ENCODE assay signal across 20 mouse cellular contexts in the genomic region with DNA sequence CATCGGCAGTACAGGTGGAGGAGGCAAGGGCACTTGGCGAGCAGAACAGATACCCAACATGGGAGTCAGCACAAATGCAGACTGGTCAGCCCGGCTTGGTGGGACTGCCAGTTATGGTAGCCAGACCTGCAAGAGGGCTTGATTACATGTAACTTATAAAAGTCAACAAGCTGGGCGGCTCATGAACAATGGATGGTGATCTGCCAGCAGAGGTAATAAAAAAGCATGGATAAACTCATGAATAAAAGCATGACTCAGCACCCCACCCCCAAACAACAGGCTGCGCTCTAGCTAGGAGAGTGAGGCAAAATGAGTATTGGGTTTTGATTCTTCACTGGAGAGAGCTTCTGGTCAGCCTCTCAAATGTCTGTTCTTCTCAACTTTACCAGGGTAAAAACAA. TPM values are rescaled to one million over a fixed set of nuclear protein-coding genes. Genes with fewer than 3 reads are reported as not detected.
A peak's percentile ranks its signal among the peaks of the same experiment; 100 is the strongest.
DNase-seq lines count a peak whose midpoint lies in the region; ATAC-seq and TF ChIP-seq lines count a peak whose summit lies in the region.
"Had no signal": no experiment of that assay in that cellular context is flagged by ENCODE, and none has a peak within 500 bp of the region (broad histone marks: within the 10 kb centered on the region; RNA-seq: fewer than 3 reads in every experiment).

No protein-coding gene starts in this region.

- TF ChIP-seq RAD21 in MEL (IDR thresholded peaks at IDR 0.05; ENCODE audit: low read depth, low read length): no peak

- DNase-seq in heart, adult 8-10 months (ENCODE audit: low spot score): no peak
- no peak for DNase-seq in lung, embryonic 14.5 days
- no peak for DNase-seq in lung, adult 2 months
- no peak for DNase-seq in MEL (ENCODE audit: low read depth, low spot score)
- DNase-seq in spleen, adult 18-20 months: no peak
- DNase-seq: cerebellum, adult 2 months; gastrocnemius, postnatal 14 days; heart, postnatal 4 days; kidney, adult 9 months; right cerebral cortex, postnatal 25 days; thymus, postnatal 25 days had no signal

- H3K9ac ChIP-seq in heart, embryonic 14.5 days (ENCODE audit: low read length): 0 out of 2 replicates have a peak overlapping the region, but pooled peaks have one; percentile 4
- no peak overlapping the region for H3K9ac ChIP-seq in lung, embryonic 14.5 days
- no peak overlapping the region for H3K9ac ChIP-seq in MEL (ENCODE audit: control insufficient read depth, low read depth, low read length, poor library complexity, severe bottlenecking)
- H3K9ac ChIP-seq in stomach, embryonic 14.5 days (replicated peaks; ENCODE audit: low read depth, low read length): no peak overlapping the region
- H3K9ac ChIP-seq: forebrain, embryonic 12.5 days; limb, embryonic 12.5 days; liver, embryonic 14.5 days; midbrain, embryonic 15.5 days had no signal

- H3K79me2 ChIP-seq in MEL (ENCODE audit: control insufficient read depth, insufficient read depth, low read length, poor library complexity): peaks cover 11% of the 10 kb centered on the region

- no peak overlapping the region for H3K4me3 ChIP-seq in heart, embryonic 14.5 days (ENCODE audit: control insufficient read depth in 1 of 2, insufficient read depth in 1 of 2, low read depth in 1 of 2, low read length in 2 of 2)
- H3K4me3 ChIP-seq in lung, embryonic 14.5 days (ENCODE audit: low read depth, low read length): no peak overlapping the region
- no peak overlapping the region for H3K4me3 ChIP-seq in lung, adult 2 months (replicated peaks; ENCODE audit: extremely low read depth, low read depth, low read length)
- H3K4me3 ChIP-seq in MEL (ENCODE audit: control insufficient read depth in 1 of 2, insufficient read depth in 1 of 2, low read depth in 2 of 2, low read length in 2 of 2): no peak overlapping the region
- H3K4me3 ChIP-seq in stomach, embryonic 14.5 days (ENCODE audit: low read depth, low read length): no peak overlapping the region
- H3K4me3 ChIP-seq: embryonic facial prominence, embryonic 10.5 days; forebrain, embryonic 12.5 days; limb, embryonic 12.5 days; midbrain, embryonic 15.5 days had no signal

- no peak overlapping the region for H3K4me2 ChIP-seq in heart, embryonic 14.5 days (ENCODE audit: low read length)
- H3K4me2 ChIP-seq in lung, embryonic 14.5 days: no peak overlapping the region
- no peak overlapping the region for H3K4me2 ChIP-seq in stomach, embryonic 14.5 days (replicated peaks; ENCODE audit: low read depth, low read length)
- H3K4me2 ChIP-seq: forebrain, embryonic 12.5 days; limb, embryonic 12.5 days; midbrain, embryonic 15.5 days had no signal

- no peak for ATAC-seq in heart, embryonic 14.5 days (ENCODE audit: insufficient number of reproducible peaks, insufficient read depth, low FRiP score, low read depth)
- ATAC-seq in lung, embryonic 14.5 days (ENCODE audit: insufficient read depth): no peak
- ATAC-seq in stomach, embryonic 14.5 days (ENCODE audit: insufficient number of reproducible peaks, insufficient read depth, low FRiP score, low read depth): no peak
- ATAC-seq in activated CD4-positive, CD25-positive, alpha-beta regulatory T cell, adult 4 months: no peak
- ATAC-seq: hindbrain, postnatal 0 days; midbrain, embryonic 15.5 days had no signal

- peaks cover 38% of the 10 kb centered on the region for H3K36me3 ChIP-seq in heart, embryonic 14.5 days (ENCODE audit: control insufficient read depth, insufficient read depth, low read length)
- H3K36me3 ChIP-seq in lung, embryonic 14.5 days (ENCODE audit: insufficient read depth): 0 out of 2 replicates have a peak, but pooled peaks cover 3% of the 10 kb centered on the region
- H3K36me3 ChIP-seq in MEL (ENCODE audit: control insufficient read depth in 1 of 2, insufficient read depth in 2 of 2, low read length in 2 of 2): peaks cover 0 to 27% of the 10 kb centered on the region in 2 experiments; a peak in 2 of 4 replicates
- no peaks in the 10 kb centered on the region for H3K36me3 ChIP-seq in stomach, embryonic 14.5 days (ENCODE audit: control insufficient read depth, insufficient read depth, low read length)
- H3K36me3 ChIP-seq: forebrain, embryonic 12.5 days; midbrain, embryonic 15.5 days had no signal

- 79% methylated on average over 5 of the region's 5 CpGs for WGBS in heart, embryonic 14.5 days
- 67% methylated on average over 5 of the region's 5 CpGs for WGBS in lung, embryonic 14.5 days
- WGBS in lung, adult 2 months: 46% methylated on average over 5 of the region's 5 CpGs
- WGBS in stomach, embryonic 14.5 days: 69% methylated on average over 5 of the region's 5 CpGs

- peaks cover 22 to 46% of the 10 kb centered on the region in 2 experiments for H3K4me1 ChIP-seq in heart, embryonic 14.5 days (ENCODE audit: control insufficient read depth in 2 of 2, insufficient read depth in 2 of 2, low read length in 2 of 2)
- peaks cover 9% of the 10 kb centered on the region for H3K4me1 ChIP-seq in lung, embryonic 14.5 days (ENCODE audit: insufficient read depth)
- peaks cover 23% of the 10 kb centered on the region for H3K4me1 ChIP-seq in lung, adult 2 months (ENCODE audit: control insufficient read depth, insufficient read depth, low read length)
- H3K4me1 ChIP-seq in MEL (ENCODE audit: control insufficient read depth in 1 of 2, insufficient read depth in 2 of 2, low read length in 2 of 2): peaks cover 3 to 23% of the 10 kb centered on the region in 2 experiments; a peak in 3 of 4 replicates
- peaks cover 10% of the 10 kb centered on the region; the same call in 1 of the 2 replicates for H3K4me1 ChIP-seq in stomach, embryonic 14.5 days (ENCODE audit: control insufficient read depth, insufficient read depth, low read length)
- H3K4me1 ChIP-seq: midbrain, embryonic 15.5 days had no signal

- TF ChIP-seq CTCF in lung, embryonic 14.5 days (IDR thresholded peaks at IDR 0.05; ENCODE audit: low read depth): no peak
- TF ChIP-seq CTCF in lung, adult 2 months (IDR thresholded peaks at IDR 0.05; ENCODE audit: insufficient read depth, low read length): no peak
- TF ChIP-seq CTCF in MEL (IDR thresholded peaks at IDR 0.05 in 2 of 3, conservative IDR thresholded peaks at IDR 0.05 in 1 of 3; ENCODE audit: control insufficient read depth in 1 of 3, insufficient read depth in 1 of 3, low read depth in 2 of 3, low read length in 3 of 3, poor library complexity in 1 of 3, severe bottlenecking in 1 of 3): no peak

- no peaks in the 10 kb centered on the region for H3K9me3 ChIP-seq in heart, embryonic 14.5 days (ENCODE audit: control insufficient read depth, low read length)
- no peaks in the 10 kb centered on the region for H3K9me3 ChIP-seq in lung, embryonic 14.5 days (ENCODE audit: low read depth, low read length)
- no peaks in the 10 kb centered on the region for H3K9me3 ChIP-seq in MEL (replicated peaks; ENCODE audit: insufficient read depth, low read length)
- no peaks in the 10 kb centered on the region for H3K9me3 ChIP-seq in stomach, embryonic 14.5 days (ENCODE audit: control insufficient read depth, low read depth, low read length)
- H3K9me3 ChIP-seq: embryonic facial prominence, embryonic 10.5 days; forebrain, embryonic 12.5 days; limb, embryonic 12.5 days; midbrain, embryonic 15.5 days had no signal

- H3K27ac ChIP-seq in heart, embryonic 14.5 days (replicated peaks in 1 of 2; ENCODE audit: control insufficient read depth in 1 of 2, insufficient read depth in 1 of 2, low read depth in 2 of 2, low read length in 2 of 2): no peak overlapping the region
- H3K27ac ChIP-seq in lung, embryonic 14.5 days (ENCODE audit: low read depth): 0 out of 2 replicates have a peak overlapping the region, but pooled peaks have one; percentile 3
- H3K27ac ChIP-seq in MEL (ENCODE audit: control insufficient read depth, low read depth, low read length): no peak overlapping the region
- H3K27ac ChIP-seq in stomach, embryonic 14.5 days (ENCODE audit: low read length): peak overlapping the region; percentile 21; the same call in 1 of the 2 replicates
- H3K27ac ChIP-seq: embryonic facial prominence, embryonic 10.5 days; forebrain, embryonic 12.5 days; hindbrain, postnatal 0 days; limb, embryonic 12.5 days; liver, embryonic 14.5 days; midbrain, embryonic 15.5 days had no signal

- H3K27me3 ChIP-seq in heart, embryonic 14.5 days (ENCODE audit: control insufficient read depth, insufficient read depth, low read length): no peaks in the 10 kb centered on the region
- no peaks in the 10 kb centered on the region for H3K27me3 ChIP-seq in lung, embryonic 14.5 days (ENCODE audit: insufficient read depth, low read length)
- H3K27me3 ChIP-seq in MEL (ENCODE audit: control insufficient read depth in 1 of 2, insufficient read depth in 2 of 2, low read length in 2 of 2): no peaks in the 10 kb centered on the region
- no peaks in the 10 kb centered on the region for H3K27me3 ChIP-seq in stomach, embryonic 14.5 days (ENCODE audit: control insufficient read depth, insufficient read depth, low read length)
- H3K27me3 ChIP-seq: forebrain, embryonic 12.5 days; limb, embryonic 12.5 days; midbrain, embryonic 15.5 days had no signal

- TF ChIP-seq POLR2A in lung, adult 2 months (IDR thresholded peaks at IDR 0.05; ENCODE audit: borderline replicate concordance, extremely low read depth, low read depth, low read length): no peak
- no peak for TF ChIP-seq POLR2A in MEL (IDR thresholded peaks at IDR 0.05; ENCODE audit: control insufficient read depth in 1 of 2, insufficient read depth in 1 of 2, low read depth in 1 of 2, low read length in 2 of 2, poor library complexity in 1 of 2)

- no peak for TF ChIP-seq EP300 in MEL (IDR thresholded peaks at IDR 0.05; ENCODE audit: low read depth in 1 of 2, low read length in 2 of 2)

TF ChIP-seq in MEL, 35 proteins besides CTCF, POLR2A, EP300 and RAD21:
- TF ChIP-seq MAFK (IDR thresholded peaks at IDR 0.05; ENCODE audit: borderline replicate concordance, low read depth, low read length) (0 out of 2 replicates have a peak, but pooled peaks have one; percentile 19), TCF12 (IDR thresholded peaks at IDR 0.05; ENCODE audit: low read depth, low read length) (no peak)
TF ChIP-seq in MEL: peak in this region for 1.

RNA-seq across cellular contexts. Expression of a gene that starts 16.9 kb away (rescaled TPM):
- polyA plus RNA-seq in heart, embryonic 14.5 days (2014; fragmentation: Nextera tagmentation; extraction: Ambion mirVana): 44.4 and 47.6 TPM in 2 replicates
- 10 to 100 TPM; 33.6 to 43.1 (median 40.6) TPM for total RNA-seq in heart, adult 8-10 months (2022)
- 36.2 and 37.8 TPM in 2 replicates for polyA plus RNA-seq in lung, embryonic 14.5 days (2014; fragmentation: Nextera tagmentation; extraction: Ambion mirVana)
- polyA plus RNA-seq in lung, adult 2 months (2012; rRNA removed): 36.2 and 49.5 TPM in 2 replicates
- total RNA-seq in MEL (2012; rRNA removed): 3.8 and 4.0 TPM in 2 replicates
- polyA plus RNA-seq in MEL (2012; ENCODE audit: insufficient read depth in 1 of 2, insufficient read length in 2 of 2, low read depth in 1 of 2, low replicate concordance in 2 of 2, missing spikeins in 1 of 2): 1 to 10 TPM in 1 of 2 experiments, not detected in 1; 8.1 TPM
- polyA plus RNA-seq in stomach, embryonic 14.5 days (2014; fragmentation: Nextera tagmentation; extraction: Ambion mirVana): 25.6 and 27.7 TPM in 2 replicates
- polyA plus RNA-seq in activated CD4-positive, CD25-positive, alpha-beta regulatory T cell, adult 4 months (2017; shearing (Covaris generic)): under 1 TPM in 1 of 2 experiments, not detected in 1; 0.15 TPM

Comparison
In these comparisons a context has a peak if more than half of its experiments do, and no peak if none do; other contexts are left out.
1. H3K27ac ChIP-seq: peak in lung, embryonic 14.5 days (single experiment) and stomach, embryonic 14.5 days (single experiment); none in heart, embryonic 14.5 days (0 of 2) and MEL (single experiment).
2. RNA of a gene that starts 16.9 kb away (polyA plus RNA-seq): 36.2 to 49.5 TPM in lung, adult 2 months, 44.4 to 47.6 TPM in heart, embryonic 14.5 days, 36.2 to 37.8 TPM in lung, embryonic 14.5 days, 25.6 to 27.7 TPM in stomach, embryonic 14.5 days and 8.1 TPM in MEL; 0.15 TPM in activated CD4-positive, CD25-positive, alpha-beta regulatory T cell, adult 4 months; every median in the first group is over 4 times any median in the second.